Mouse (Mus musculus): ENCODE measurements at regions not wholly inside any gene's neighbourhood (a gene's known extent, or its start where the extent isn't known, plus 50 kb on each side); places are given as distances from the start of the nearest gene placed in this dataset.

DNA sequence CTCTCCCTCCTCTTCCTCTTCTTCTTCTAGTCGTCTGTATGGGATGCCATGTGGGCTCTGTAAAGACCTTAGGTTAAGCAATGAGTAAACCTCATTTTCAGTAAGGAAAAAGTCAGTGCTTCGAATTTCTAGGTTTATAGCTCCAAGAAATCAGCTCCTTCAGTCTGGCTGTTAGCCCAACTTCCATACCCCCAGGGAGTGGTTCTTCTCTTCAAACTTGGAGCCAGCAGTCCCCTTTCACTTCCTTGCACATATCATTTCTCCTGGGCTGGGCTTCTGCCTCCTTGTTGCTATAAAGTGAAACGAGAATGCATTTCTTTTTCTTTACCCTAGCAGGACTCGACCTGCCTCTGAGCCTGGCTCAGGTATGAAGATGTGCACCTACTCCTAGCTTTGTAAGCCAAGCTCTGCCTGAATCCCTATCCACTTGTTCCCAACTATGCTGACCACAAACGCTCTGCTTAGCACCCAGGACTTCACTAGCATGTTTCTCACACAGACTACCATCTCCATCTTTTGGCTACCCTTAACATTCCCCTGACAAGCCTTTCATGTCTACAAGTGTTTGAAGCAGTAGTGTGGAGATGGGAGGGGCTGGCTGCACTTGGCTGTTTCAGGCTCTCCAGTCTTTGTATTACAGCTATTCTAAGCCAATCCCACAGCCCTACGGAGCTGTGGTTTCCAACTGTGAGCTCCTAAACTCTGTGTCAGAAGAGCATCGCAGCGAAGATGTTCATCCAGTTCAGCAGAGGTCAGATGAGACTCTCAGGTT, 243.8 kb upstream of the Tprg start:
- no peak overlapping the region for H3K4me3 ChIP-seq (ENCODE audit: insufficient read depth, low read length)
- TF ChIP-seq POLR2A (IDR thresholded peaks at IDR 0.05; ENCODE audit: low read depth, low read length) = no peak; the same call in 1 of the 2 replicates
- TF ChIP-seq CTCF (IDR thresholded peaks at IDR 0.05; ENCODE audit: borderline replicate concordance, insufficient read depth, low read length) = no peak
- peaks cover 13% of the 10 kb centered on the region for H3K4me1 ChIP-seq (ENCODE audit: control insufficient read depth, insufficient read depth, low read length)
- peak overlapping the region; percentile 75 for H3K27ac ChIP-seq (ENCODE audit: insufficient read depth, low read length)

DNA sequence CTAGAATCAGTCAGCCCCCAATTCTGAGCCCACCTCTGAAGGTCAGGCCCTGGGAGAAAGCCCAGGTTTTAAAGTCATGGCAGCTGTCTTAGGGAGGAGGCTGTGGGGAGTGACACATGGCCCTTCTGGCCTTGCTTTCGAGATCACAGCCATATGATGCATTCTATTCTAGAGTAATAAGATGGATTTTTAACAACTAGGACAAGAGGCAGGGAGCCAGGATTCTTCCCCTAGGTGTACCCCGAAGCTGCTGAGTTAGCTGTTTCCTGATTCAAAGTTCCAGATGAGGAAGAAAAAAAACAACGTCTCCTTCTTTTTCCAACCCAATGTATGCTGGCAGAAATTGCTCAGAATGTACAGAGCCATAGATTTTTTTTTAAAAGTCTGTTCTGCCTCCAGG, 242.0 kb upstream of the Tprg start:
- Histone ChIP-seq H3K4me1 (ENCODE audit: control insufficient read depth, insufficient read depth, low read length) (peaks cover 13% of the 10 kb centered on the region), H3K4me3 (ENCODE audit: insufficient read depth, low read length) (no peak overlapping the region), H3K27ac (ENCODE audit: insufficient read depth, low read length) (no peak overlapping the region)
- TF ChIP-seq CTCF (IDR thresholded peaks at IDR 0.05; ENCODE audit: borderline replicate concordance, insufficient read depth, low read length) (no peak), POLR2A (IDR thresholded peaks at IDR 0.05; ENCODE audit: low read depth, low read length) (no peak)

DNA sequence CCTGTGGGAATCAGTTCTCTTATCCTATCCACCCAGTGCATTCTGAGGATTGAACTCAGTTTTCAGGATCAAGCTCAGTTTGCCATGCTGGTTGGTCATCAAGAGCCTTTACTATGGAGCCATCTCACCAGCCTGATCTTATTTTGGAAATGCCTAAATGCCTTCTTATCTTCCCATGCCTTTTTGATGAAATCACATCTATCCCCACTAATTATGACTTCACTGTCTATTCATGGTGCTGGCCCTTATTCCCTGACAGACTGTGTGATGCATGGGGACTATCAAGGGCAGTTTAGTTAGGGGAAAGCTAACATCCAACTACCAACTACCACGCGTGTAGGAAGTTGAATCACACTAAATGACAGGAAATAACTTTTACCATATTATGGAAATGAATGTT, 238.9 kb upstream of the Tprg start:
- Histone ChIP-seq H3K4me1 (ENCODE audit: control insufficient read depth, insufficient read depth, low read length) (peaks cover 7% of the 10 kb centered on the region), H3K27ac (ENCODE audit: insufficient read depth, low read length) (peak overlapping the region; percentile 26; the same call in 1 of the 2 replicates), H3K4me3 (ENCODE audit: insufficient read depth, low read length) (no peak overlapping the region)
- TF ChIP-seq POLR2A (IDR thresholded peaks at IDR 0.05; ENCODE audit: low read depth, low read length) = no peak
- TF ChIP-seq CTCF (IDR thresholded peaks at IDR 0.05; ENCODE audit: borderline replicate concordance, insufficient read depth, low read length) = no peak

DNA sequence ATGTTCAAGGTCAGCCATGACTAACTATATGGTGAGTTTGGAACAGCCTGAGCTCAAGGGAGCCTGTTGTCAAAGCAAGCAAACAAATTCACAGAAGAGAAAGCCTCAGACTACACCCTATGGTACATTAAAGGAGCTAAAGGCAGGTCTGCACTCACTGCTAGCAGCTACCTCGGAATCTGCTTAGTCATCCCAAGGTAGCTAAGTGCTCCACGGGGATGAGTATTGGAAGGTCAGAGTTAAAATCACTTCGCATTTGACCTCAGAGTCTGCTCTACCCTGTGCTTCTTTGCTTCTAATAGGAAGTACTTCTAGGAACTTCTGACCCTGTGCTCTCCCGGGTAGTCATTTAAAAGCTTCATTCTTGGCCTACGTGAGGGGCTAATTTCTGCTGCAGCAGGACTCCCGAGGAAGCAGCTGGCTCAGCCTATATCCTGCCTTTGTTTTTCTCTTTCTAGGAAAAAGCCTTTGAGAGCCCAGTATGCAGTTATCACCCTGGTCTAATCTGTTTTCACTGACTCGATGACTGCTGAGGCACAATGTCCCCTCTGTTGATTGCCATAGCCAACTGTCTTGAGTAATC, 236.6 kb upstream of the Tprg start:
- H3K4me1 ChIP-seq (ENCODE audit: control insufficient read depth, insufficient read depth, low read length) = peaks cover 5% of the 10 kb centered on the region
- TF ChIP-seq POLR2A (IDR thresholded peaks at IDR 0.05; ENCODE audit: low read depth, low read length) (no peak), CTCF (IDR thresholded peaks at IDR 0.05; ENCODE audit: borderline replicate concordance, insufficient read depth, low read length) (no peak)
- H3K27ac ChIP-seq (ENCODE audit: insufficient read depth, low read length) = no peak overlapping the region
- no peak overlapping the region for H3K4me3 ChIP-seq (ENCODE audit: insufficient read depth, low read length)

DNA sequence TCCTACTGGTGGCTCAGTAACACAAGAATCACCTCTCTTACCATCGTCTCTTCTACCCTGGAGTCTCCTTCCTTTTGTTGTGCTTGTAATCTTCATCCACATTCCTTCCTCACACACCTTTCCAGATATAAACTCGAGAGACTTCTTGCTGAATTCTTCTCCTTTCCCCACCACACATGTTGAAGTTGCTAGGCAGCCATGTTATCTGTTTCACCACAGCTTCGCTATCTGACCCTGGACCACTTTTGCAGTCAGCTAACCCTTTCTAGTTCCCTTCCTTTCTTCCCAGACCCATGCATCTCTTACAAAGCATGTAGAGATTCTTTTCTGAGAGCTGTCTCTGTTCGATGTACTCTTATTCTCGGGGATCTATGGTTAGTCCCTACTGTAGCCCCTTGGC, 235.6 kb upstream of the Tprg start:
- Histone ChIP-seq H3K4me3 (ENCODE audit: insufficient read depth, low read length) (no peak overlapping the region), H3K27ac (ENCODE audit: insufficient read depth, low read length) (no peak overlapping the region), H3K4me1 (ENCODE audit: control insufficient read depth, insufficient read depth, low read length) (peaks cover 5% of the 10 kb centered on the region)
- no peak for TF ChIP-seq POLR2A (IDR thresholded peaks at IDR 0.05; ENCODE audit: low read depth, low read length)
- no peak for TF ChIP-seq CTCF (IDR thresholded peaks at IDR 0.05; ENCODE audit: borderline replicate concordance, insufficient read depth, low read length)

DNA sequence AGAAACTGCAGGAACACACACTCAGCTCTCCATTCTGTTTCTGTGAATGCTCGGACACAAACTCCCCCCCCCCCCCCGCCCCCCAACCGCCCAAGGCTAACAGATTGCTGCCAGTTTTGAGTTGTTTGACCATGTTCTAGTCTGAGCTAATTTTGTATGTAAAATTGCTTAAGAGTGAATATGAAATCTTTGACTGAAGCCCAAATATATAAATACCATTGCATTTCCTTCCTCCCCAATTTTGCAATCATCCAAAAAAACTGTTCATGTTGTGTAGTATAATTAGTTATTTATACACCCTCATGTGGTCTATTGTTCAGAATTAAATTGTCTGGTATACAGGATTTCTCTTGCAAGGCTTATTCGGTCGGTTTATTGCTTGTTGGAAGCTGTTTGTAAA, 234.2 kb upstream of the Tprg start:
- TF ChIP-seq POLR2A (IDR thresholded peaks at IDR 0.05; ENCODE audit: low read depth, low read length) (no peak), CTCF (IDR thresholded peaks at IDR 0.05; ENCODE audit: borderline replicate concordance, insufficient read depth, low read length) (no peak)
- H3K27ac ChIP-seq (ENCODE audit: insufficient read depth, low read length) = no peak overlapping the region
- no peak overlapping the region for H3K4me3 ChIP-seq (ENCODE audit: insufficient read depth, low read length)
- peaks cover 3% of the 10 kb centered on the region for H3K4me1 ChIP-seq (ENCODE audit: control insufficient read depth, insufficient read depth, low read length)

DNA sequence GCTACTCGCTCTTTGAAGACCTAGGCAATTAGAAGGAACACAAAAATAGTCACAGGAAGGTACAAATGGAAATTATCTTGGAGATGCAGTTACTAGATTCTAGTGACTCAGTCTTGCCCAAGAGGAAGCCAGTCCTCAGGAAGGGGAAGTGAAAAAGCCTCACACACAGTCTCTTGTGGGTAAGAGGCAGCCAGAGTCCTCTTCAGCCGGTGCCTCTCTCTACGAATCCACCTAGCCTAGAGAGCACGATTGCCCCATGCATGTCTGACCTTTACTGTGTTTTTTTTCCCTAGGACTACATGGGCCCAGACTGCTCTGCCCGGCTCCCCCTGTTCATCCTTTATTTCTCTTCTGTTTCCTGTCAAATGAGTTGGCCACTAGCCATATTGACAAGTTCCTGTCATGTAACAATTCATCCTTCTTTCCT, 233.7 kb upstream of the Tprg start:
- H3K4me1 ChIP-seq (ENCODE audit: control insufficient read depth, insufficient read depth, low read length) = peaks cover 2% of the 10 kb centered on the region; the same call in 1 of the 2 replicates
- H3K27ac ChIP-seq (ENCODE audit: insufficient read depth, low read length) = no peak overlapping the region
- TF ChIP-seq POLR2A (IDR thresholded peaks at IDR 0.05; ENCODE audit: low read depth, low read length) = no peak
- no peak for TF ChIP-seq CTCF (IDR thresholded peaks at IDR 0.05; ENCODE audit: borderline replicate concordance, insufficient read depth, low read length)
- H3K4me3 ChIP-seq (ENCODE audit: insufficient read depth, low read length) = no peak overlapping the region

DNA sequence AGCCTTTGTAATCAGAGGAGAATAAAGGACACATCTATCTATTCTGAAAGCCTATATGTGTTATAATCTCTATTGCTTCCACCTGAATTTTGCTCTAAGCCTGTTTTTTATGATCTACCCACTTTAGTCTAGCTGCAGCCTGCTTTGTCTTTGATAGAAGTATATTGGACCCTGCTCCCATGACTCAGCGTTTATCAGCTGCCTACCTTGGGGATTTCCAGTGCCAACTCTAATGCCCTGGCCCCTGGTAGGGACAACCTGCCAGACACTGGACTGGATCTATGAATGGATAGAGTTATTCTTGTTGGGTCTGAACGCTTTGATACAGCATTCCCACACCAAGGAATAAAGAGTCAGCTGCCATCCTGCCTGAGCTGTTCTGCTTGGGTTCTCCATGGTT, 232.3 kb upstream of the Tprg start:
- peaks cover 5% of the 10 kb centered on the region; the same call in 1 of the 2 replicates for H3K4me1 ChIP-seq (ENCODE audit: control insufficient read depth, insufficient read depth, low read length)
- no peak overlapping the region for H3K27ac ChIP-seq (ENCODE audit: insufficient read depth, low read length)
- TF ChIP-seq CTCF (IDR thresholded peaks at IDR 0.05; ENCODE audit: borderline replicate concordance, insufficient read depth, low read length) (no peak), POLR2A (IDR thresholded peaks at IDR 0.05; ENCODE audit: low read depth, low read length) (no peak)
- H3K4me3 ChIP-seq (ENCODE audit: insufficient read depth, low read length) = no peak overlapping the region

DNA sequence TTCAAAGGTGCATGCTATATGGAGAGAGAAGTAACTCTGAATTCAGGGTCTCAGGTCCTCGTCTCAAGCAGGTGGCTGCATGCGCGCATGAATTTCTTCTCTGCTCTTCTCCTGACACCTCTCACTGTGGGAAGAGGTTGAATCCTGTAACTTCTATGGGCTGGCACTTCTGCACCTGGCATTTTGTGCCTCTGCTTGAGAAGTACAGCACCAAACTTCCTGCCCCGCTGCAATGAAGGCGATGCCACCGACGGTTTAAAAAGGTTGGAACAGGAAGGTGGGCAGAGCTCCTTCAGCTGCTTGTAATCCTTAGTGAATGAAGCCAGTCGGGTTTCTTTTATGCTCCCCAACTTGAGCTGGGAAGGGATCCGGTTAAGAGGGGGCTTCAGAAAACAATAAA, 231.2 kb upstream of the Tprg start:
- H3K27ac ChIP-seq (ENCODE audit: insufficient read depth, low read length) = no peak overlapping the region
- H3K4me3 ChIP-seq (ENCODE audit: insufficient read depth, low read length) = no peak overlapping the region
- H3K4me1 ChIP-seq (ENCODE audit: control insufficient read depth, insufficient read depth, low read length) = peaks cover 9% of the 10 kb centered on the region
- no peak for TF ChIP-seq CTCF (IDR thresholded peaks at IDR 0.05; ENCODE audit: borderline replicate concordance, insufficient read depth, low read length)
- no peak for TF ChIP-seq POLR2A (IDR thresholded peaks at IDR 0.05; ENCODE audit: low read depth, low read length)

DNA sequence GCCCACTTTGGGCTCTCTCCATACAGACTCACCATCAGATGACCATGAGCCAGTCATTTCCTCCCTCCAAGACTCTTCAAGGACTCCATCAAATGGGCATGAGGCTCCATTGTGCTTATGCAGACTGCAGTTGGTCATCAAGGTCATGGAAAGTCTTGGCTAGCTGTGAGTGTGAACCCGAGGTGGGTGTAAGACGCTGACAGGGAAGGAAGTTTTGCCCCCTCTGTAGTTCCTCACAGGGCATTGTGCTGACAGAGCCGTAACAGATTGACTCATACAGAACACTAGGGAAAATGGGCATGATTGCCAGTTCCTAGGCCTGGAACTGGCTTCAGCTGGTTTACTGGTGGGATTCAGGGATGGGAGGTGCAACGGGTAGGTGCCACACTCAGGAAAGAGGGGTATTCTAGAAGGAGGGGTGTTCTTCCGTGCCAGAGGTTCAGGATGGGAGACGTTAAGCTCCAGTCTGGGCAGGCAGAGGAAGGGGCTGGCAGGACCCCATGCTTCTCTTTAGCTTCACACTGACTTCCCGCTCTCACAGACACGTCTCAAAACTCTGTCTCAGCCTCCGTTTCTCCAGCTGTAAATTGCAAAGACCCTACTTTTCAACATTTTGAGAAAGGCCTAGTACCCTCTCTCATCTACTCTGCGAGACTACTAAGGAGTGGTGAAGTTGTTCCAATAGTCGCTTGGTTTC, 228.4 kb upstream of the Tprg start:
- peaks cover 24% of the 10 kb centered on the region for H3K4me1 ChIP-seq (ENCODE audit: control insufficient read depth, insufficient read depth, low read length)
- peak overlapping the region; percentile 95 for H3K27ac ChIP-seq (ENCODE audit: insufficient read depth, low read length)
- H3K4me3 ChIP-seq (ENCODE audit: insufficient read depth, low read length) = peak overlapping the region; percentile 7; the same call in 1 of the 2 replicates
- TF ChIP-seq POLR2A (IDR thresholded peaks at IDR 0.05; ENCODE audit: low read depth, low read length) = no peak
- TF ChIP-seq CTCF (IDR thresholded peaks at IDR 0.05; ENCODE audit: borderline replicate concordance, insufficient read depth, low read length) = no peak

Data from embryonic fibroblast, embryonic 13.5 days (primary cell).